Mouse (Mus musculus) G1E (cell line): Measurements from ENCODE around the gene Tsga10.

Experiments used
- CTCF ChIP-seq: IDR thresholded peaks from 2 replicates; pipeline ENCODE4 v1.5.1; 2012; ENCODE audit warnings: low read depth, low read length, inconsistent platforms, mixed read lengths
- GATA1 ChIP-seq: IDR thresholded peaks from 2 replicates; pipeline ENCODE4 v1.6.1; 2012; ENCODE audit warnings: borderline replicate concordance, low read length, inconsistent platforms, mixed read lengths
- GATA2 ChIP-seq: IDR thresholded peaks from 2 replicates; pipeline ENCODE4 v1.6.1; 2012; ENCODE audit warnings: low read depth, low read length, inconsistent platforms, borderline replicate concordance
- POLR2AphosphoS5 ChIP-seq: IDR thresholded peaks from 2 replicates; pipeline ENCODE4 v1.6.1; 2012; ENCODE audit warnings: low read depth, low read length, inconsistent platforms; ENCODE audit not compliant: insufficient replicate concordance
- TAL1 ChIP-seq: conservative IDR thresholded peaks from 2 replicates; pipeline ENCODE4 v1.6.1; 2012; ENCODE audit warnings: low read depth, low read length, inconsistent platforms, mixed read lengths

DNA sequence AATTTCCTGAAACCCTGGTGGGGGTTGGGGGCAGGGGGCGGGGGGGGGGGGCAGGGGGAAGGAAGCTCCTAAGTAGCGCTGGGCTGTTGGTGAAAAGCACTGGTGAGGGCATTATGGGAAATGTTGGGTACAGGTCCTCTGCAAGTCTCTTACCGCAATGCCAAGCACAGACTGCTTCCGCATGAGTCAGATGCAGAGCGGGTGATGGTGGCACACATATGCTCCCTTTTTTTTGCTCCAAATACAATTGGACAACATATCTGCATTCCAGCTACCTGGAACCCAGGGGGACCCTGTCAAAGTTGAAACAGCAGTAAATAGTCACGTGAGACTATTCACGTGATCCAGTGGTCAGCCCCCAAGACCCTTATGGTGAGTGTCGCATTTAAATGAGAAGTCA lies 139.0 kb downstream of the Tsga10 start:
- TF ChIP-seq TAL1 = no peak
- no peak for TF ChIP-seq CTCF
- TF ChIP-seq POLR2AphosphoS5 = no peak
- TF ChIP-seq GATA1 = no peak
- no peak for TF ChIP-seq GATA2
